Mouse (Mus musculus): ENCODE data around the gene Glt6d1. TPM values are rescaled to one million over a fixed set of nuclear protein-coding genes. Genes with fewer than 3 reads are reported as not detected.
"Not testable (repeated sequence)": the region's sequence is repeated elsewhere in the genome, so short reads cannot be mapped to it uniquely, and the experiment has no call there.

Glt6d1 gene
- polyA plus RNA-seq (2015; fragmentation: Nextera tagmentation; extraction: Ambion mirVana), result not detected in 2 replicates

- H3K4me2 ChIP-seq (replicated peaks); H3K9me3 ChIP-seq; H3K4me3 ChIP-seq (replicated peaks); H3K27me3 ChIP-seq; H3K4me1 ChIP-seq (replicated peaks); H3K27ac ChIP-seq; ATAC-seq; H3K9ac ChIP-seq (replicated peaks); H3K36me3 ChIP-seq: not testable (repeated sequence)
- WGBS, result 79% methylated on average over 1 of the region's 1 CpGs
Measured at GRCm38 (mm10) chr2:25815748-25816147, at the start of gene Glt6d1. Glt6d1 (minus strand) TSS chr2:25815848.

DNA sequence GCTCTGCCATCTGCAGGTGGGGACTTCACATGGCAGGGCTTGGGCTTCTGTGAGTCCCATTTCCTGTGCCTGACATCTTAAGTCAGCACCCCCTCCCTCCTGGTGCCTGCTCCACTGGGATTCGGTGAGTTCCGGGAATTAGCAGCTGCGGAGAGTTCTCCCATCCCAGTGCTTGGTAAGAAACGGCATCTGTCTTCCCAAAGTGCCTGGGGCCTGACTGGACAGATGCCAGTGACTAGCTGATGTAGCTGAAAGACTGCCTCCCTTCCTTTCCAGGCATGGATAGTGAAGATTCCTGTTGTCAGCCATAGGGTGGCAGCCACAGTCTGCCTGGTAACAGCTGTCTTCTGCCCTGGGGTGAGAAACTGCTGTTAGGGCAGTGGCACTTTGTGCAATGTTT, 49.8 kb upstream of the Glt6d1 start:
- 18% methylated on average over 4 of the region's 4 CpGs for WGBS
- H3K36me3 ChIP-seq, result no peaks in the 10 kb centered on the region
- no peak overlapping the region; the same call in 1 of the 2 replicates for H3K9ac ChIP-seq (replicated peaks)
- H3K4me3 ChIP-seq (replicated peaks), result no peak overlapping the region
- no peak overlapping the region for H3K4me2 ChIP-seq (replicated peaks)
- H3K27me3 ChIP-seq, result peaks cover 33% of the 10 kb centered on the region
- H3K9me3 ChIP-seq, result no peaks in the 10 kb centered on the region
- ATAC-seq, result no peak
- no peak overlapping the region for H3K27ac ChIP-seq
- H3K4me1 ChIP-seq (replicated peaks), result peaks cover 18% of the 10 kb centered on the region

DNA sequence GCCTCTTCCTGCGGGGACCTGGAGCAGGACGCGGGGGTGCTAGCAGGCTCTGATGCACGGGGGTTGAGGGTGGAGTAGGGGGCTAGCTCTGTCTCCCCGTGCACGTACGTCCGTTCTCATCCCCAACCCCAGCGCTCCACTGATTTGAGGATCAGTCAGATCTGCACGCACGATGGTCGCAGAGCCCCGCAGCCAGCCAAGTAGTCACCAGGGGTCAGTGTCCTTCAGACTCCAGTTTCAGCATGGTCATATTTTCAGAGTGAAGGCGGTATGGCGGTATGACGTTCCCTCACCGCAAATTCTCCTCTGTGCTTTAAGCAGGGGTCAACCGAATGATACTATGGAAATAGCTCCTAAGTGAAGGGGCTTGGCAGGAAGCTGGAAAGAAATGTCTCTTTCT, 48.6 kb upstream of the Glt6d1 start:
- peak; percentile 29; the same call in 1 of the 2 replicates for ATAC-seq
- H3K9ac ChIP-seq (replicated peaks), result peak overlapping the region; percentile 71; the same call in 1 of the 2 replicates
- 5% methylated on average over 18 of the region's 18 CpGs for WGBS

DNA sequence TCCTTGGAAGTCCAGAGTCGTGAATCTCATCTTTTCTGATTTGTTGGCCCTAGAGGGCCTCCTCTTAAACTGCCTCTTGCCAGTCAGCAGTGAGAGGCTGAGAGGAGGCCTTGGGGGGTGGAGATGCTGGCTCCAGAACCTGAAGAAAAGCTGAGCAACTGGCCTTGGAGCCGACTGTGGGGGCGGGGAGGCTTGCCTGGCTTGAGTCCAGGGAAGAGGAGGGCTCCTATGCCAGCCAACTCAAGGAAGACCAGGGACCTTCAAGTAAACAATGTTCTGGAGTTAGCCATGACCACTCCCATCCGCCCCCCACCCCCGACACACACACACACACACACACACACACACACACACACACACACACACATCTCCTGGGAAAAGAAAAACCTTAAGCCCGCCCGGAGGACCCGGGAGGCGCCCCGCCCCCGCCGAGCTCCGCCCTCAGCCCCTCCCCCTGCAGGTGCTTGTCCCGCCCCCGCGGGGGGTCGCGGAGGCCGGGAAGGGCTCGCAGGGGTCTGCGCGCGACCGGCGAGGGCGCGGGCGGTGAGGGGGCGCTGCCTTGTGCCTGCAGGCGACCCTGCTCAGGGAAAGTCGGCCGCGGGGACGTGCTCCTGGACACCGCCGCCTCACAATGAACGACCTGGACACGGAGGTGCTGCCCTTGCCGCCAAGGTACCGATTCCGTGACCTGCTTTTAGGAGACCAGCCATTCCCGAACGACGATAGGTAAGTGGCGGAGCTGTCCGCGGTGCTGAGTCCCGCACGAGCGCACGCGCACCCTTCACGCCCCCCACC, 47.9 kb upstream of the Glt6d1 start, which contains the start of gene Kcnt1:
TSS of gene Kcnt1 (plus strand) at position 398 of the 795 bp plus-strand sequence.
- Histone ChIP-seq H3K4me2 (replicated peaks) (peak within 1 kb of the TSS; percentile 99), H3K9me3 (no peaks in the 10 kb centered on the region), H3K36me3 (no peaks in the 10 kb centered on the region), H3K27me3 (peaks cover 33% of the 10 kb centered on the region), H3K27ac (no peak within 1 kb of the TSS), H3K9ac (replicated peaks) (peak within 1 kb of the TSS; percentile 71), H3K4me3 (replicated peaks) (peak within 1 kb of the TSS; percentile 61), H3K4me1 (replicated peaks) (peaks cover 18% of the 10 kb centered on the region)
- peak; percentile 57 for ATAC-seq
- under 1% methylated on average over 46 of the region's 53 CpGs for WGBS

More for the DNA sequence above, 48.6 kb upstream of the Glt6d1 start:
- Histone ChIP-seq H3K27me3 (peaks cover 33% of the 10 kb centered on the region), H3K4me2 (replicated peaks) (peak overlapping the region; percentile 99), H3K4me3 (replicated peaks) (peak overlapping the region; percentile 61), H3K9me3 (no peaks in the 10 kb centered on the region), H3K27ac (no peak overlapping the region), H3K36me3 (no peaks in the 10 kb centered on the region), H3K4me1 (replicated peaks) (peaks cover 18% of the 10 kb centered on the region)

- Histone ChIP-seq H3K36me3 (no peaks in the 10 kb centered on the region), H3K4me3 (replicated peaks) (peak overlapping the region; percentile 61), H3K9ac (replicated peaks) (no peak overlapping the region), H3K4me1 (replicated peaks) (peaks cover 18% of the 10 kb centered on the region), H3K27me3 (peaks cover 33% of the 10 kb centered on the region), H3K27ac (no peak overlapping the region), H3K9me3 (no peaks in the 10 kb centered on the region), H3K4me2 (replicated peaks) (peak overlapping the region; percentile 99)
- 0 out of 2 replicates have a peak, but pooled peaks have one; percentile 12 for ATAC-seq
- 69% methylated on average over 5 of the region's 5 CpGs for WGBS
Measured at GRCm38 (mm10) chr2:25862696-25863270, 47.1 kb upstream of the Glt6d1 start.

- ATAC-seq, result no peak
- Histone ChIP-seq H3K4me1 (replicated peaks) (peaks cover 18% of the 10 kb centered on the region), H3K36me3 (no peaks in the 10 kb centered on the region), H3K9ac (replicated peaks) (no peak overlapping the region), H3K4me3 (replicated peaks) (no peak overlapping the region), H3K27ac (no peak overlapping the region), H3K27me3 (peaks cover 33% of the 10 kb centered on the region), H3K9me3 (no peaks in the 10 kb centered on the region), H3K4me2 (replicated peaks) (no peak overlapping the region)
- WGBS, result 88% methylated on average over 2 of the region's 2 CpGs
Measured at GRCm38 (mm10) chr2:25862038-25862437, 46.4 kb upstream of the Glt6d1 start.

DNA sequence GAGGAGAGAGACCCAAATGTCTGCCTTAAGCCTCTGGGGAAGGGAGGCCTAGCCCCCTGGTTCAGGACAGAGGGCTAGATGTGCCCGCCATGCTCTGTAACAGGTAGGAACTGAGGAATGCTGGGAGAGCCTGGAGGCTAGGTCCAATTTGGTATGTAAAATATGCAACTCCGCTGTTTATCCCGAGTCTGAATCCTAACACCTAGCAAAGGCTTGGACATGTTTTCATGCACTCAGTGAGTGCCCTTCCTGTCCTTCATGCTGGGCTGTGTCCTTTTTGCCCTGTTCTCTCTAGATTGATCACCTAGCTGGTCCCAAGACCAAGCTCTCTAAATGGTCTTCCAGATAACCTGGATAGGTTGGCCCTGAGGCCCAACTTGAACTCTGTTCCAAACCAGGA, 44.2 kb upstream of the Glt6d1 start:
- Histone ChIP-seq H3K36me3 (no peaks in the 10 kb centered on the region), H3K9me3 (no peaks in the 10 kb centered on the region), H3K4me2 (replicated peaks) (no peak overlapping the region), H3K27me3 (peaks cover 23% of the 10 kb centered on the region), H3K27ac (no peak overlapping the region), H3K4me3 (replicated peaks) (no peak overlapping the region), H3K9ac (replicated peaks) (no peak overlapping the region), H3K4me1 (replicated peaks) (peaks cover 18% of the 10 kb centered on the region)
- no peak for ATAC-seq
- WGBS, result 93% methylated on average over 3 of the region's 3 CpGs

DNA sequence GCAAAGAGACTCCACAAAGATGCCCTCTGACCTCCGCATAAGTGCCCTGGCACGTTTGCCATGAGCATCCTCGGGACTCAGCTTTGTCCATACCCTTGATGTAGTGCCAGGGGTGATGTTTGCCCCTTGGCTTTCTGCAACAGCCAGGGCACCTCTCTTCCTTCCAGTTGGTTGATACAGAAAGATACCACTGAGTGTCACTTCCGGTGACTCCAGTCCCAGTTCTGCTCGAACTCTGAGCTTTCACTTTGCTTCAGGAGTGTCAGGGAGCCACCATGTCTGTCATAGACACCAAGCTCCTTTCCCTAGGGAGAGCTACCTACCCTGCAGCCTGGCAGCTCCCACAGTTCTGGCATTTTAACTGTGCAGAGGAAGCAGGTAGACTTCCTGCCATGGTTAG, 38.4 kb upstream of the Glt6d1 start:
- no peak overlapping the region for H3K9ac ChIP-seq (replicated peaks)
- H3K27ac ChIP-seq, result no peak overlapping the region
- 85% methylated on average over 5 of the region's 5 CpGs for WGBS
- no peak for ATAC-seq
- no peaks in the 10 kb centered on the region for H3K36me3 ChIP-seq
- no peaks in the 10 kb centered on the region for H3K27me3 ChIP-seq
- no peaks in the 10 kb centered on the region for H3K4me1 ChIP-seq (replicated peaks)
- H3K4me2 ChIP-seq (replicated peaks), result no peak overlapping the region
- no peak overlapping the region for H3K4me3 ChIP-seq (replicated peaks)
- H3K9me3 ChIP-seq, result no peaks in the 10 kb centered on the region

GRCm38 (mm10) chr2:25852626-25853025, 37.0 kb upstream of the Glt6d1 start:
- 57% methylated on average over 3 of the region's 3 CpGs for WGBS
- no peak for ATAC-seq
- no peak overlapping the region for H3K27ac ChIP-seq

DNA sequence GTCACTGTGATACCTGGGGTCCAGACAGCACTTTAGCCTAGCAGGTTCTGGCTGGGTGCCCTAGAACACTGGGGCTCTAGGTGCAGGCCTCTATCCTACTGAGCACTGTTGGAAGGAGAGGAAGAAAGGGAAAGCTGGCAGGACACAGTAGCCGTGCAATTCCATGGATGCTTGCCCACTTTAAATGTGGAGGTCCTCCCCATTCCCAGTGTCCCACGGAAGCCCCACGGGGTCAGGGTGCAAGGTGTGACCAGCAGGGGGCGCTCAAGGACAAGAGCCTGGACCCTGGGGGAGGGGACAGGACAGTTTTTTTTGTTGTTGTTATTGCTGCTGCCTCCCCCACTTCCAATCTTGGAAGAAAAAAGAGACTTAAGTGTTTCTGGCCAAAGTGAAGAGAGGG, 34.7 kb upstream of the Glt6d1 start:
- no peaks in the 10 kb centered on the region for H3K27me3 ChIP-seq
- no peak overlapping the region for H3K9ac ChIP-seq (replicated peaks)
- H3K4me1 ChIP-seq (replicated peaks), result no peaks in the 10 kb centered on the region
- no peak overlapping the region for H3K27ac ChIP-seq
- H3K4me3 ChIP-seq (replicated peaks), result no peak overlapping the region
- no peak overlapping the region for H3K4me2 ChIP-seq (replicated peaks)
- H3K36me3 ChIP-seq, result no peaks in the 10 kb centered on the region
- no peaks in the 10 kb centered on the region for H3K9me3 ChIP-seq
- no peak for ATAC-seq
- 14% methylated on average over 4 of the region's 4 CpGs for WGBS

More at GRCm38 (mm10) chr2:25852626-25853025, 37.0 kb upstream of the Glt6d1 start:
- H3K27me3 ChIP-seq, result no peaks in the 10 kb centered on the region
- H3K9me3 ChIP-seq, result no peaks in the 10 kb centered on the region
- no peak overlapping the region for H3K4me2 ChIP-seq (replicated peaks)
- H3K4me1 ChIP-seq (replicated peaks), result no peaks in the 10 kb centered on the region
- no peak overlapping the region for H3K4me3 ChIP-seq (replicated peaks)
- H3K9ac ChIP-seq (replicated peaks), result no peak overlapping the region
- no peaks in the 10 kb centered on the region for H3K36me3 ChIP-seq

- no peaks in the 10 kb centered on the region for H3K4me1 ChIP-seq (replicated peaks)
- H3K9me3 ChIP-seq, result no peaks in the 10 kb centered on the region
- H3K27ac ChIP-seq, result no peak within 1 kb of the TSS
- no peak within 1 kb of the TSS for H3K9ac ChIP-seq (replicated peaks)
- H3K36me3 ChIP-seq, result no peaks in the 10 kb centered on the region
- WGBS, result 86% methylated on average over 12 of the region's 16 CpGs
- H3K4me2 ChIP-seq (replicated peaks), result no peak within 1 kb of the TSS
- H3K4me3 ChIP-seq (replicated peaks), result no peak within 1 kb of the TSS
- ATAC-seq, result no peak
- H3K27me3 ChIP-seq, result no peaks in the 10 kb centered on the region
Measured at GRCm38 (mm10) chr2:25847226-25847625, 31.6 kb upstream of the Glt6d1 start, which contains the start of gene Sohlh1. Sohlh1 (minus strand) TSS chr2:25847248.

DNA sequence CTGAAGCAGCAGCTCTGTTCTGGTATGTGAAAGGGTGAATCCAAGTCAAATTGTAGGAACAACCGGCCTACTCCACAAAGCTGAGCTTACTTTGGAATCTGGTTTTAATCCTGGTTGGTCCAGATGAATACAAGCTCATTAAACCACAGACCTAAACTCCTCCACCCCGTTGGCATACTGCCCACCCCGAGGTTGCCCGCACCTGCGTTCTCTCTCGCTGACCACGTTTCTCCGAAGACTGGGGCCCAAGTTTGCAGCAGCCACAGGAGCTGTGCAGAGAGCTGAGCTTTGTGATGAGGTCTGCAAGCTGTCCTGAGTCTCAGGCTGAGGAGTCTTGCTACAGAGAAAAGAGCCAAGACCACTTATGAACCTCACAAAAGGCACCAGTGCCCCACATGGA, 30.9 kb upstream of the Glt6d1 start:
- Histone ChIP-seq H3K27me3 (no peaks in the 10 kb centered on the region), H3K4me2 (replicated peaks) (no peak overlapping the region), H3K4me3 (replicated peaks) (no peak overlapping the region), H3K9me3 (no peaks in the 10 kb centered on the region), H3K9ac (replicated peaks) (no peak overlapping the region), H3K36me3 (no peaks in the 10 kb centered on the region), H3K27ac (no peak overlapping the region), H3K4me1 (replicated peaks) (no peaks in the 10 kb centered on the region)
- WGBS, result 87% methylated on average over 8 of the region's 8 CpGs
- no peak for ATAC-seq
